28 mouse cellular contexts compared by ENCODE assay signal in genomic region chr8:124817361-124817760, GRCm38 (mm10). TPM values are rescaled to one million over a fixed set of nuclear protein-coding genes. Genes with fewer than 3 reads are reported as not detected.
A peak's percentile ranks its signal among the peaks of the same experiment; 100 is the strongest.
DNase-seq lines count a peak whose midpoint lies in the region; ATAC-seq lines count a peak whose summit lies in the region.
"Had no signal": no experiment of that assay in that cellular context is flagged by ENCODE, and none has a peak within 500 bp of the region (broad histone marks: within the 10 kb centered on the region; RNA-seq: fewer than 3 reads in every experiment).

No protein-coding gene starts in this region.

- peaks cover 5% of the 10 kb centered on the region; the same call in 1 of the 2 replicates for H3K4me1 ChIP-seq in kidney, embryonic 15.5 days
- H3K4me1 ChIP-seq: embryonic facial prominence, embryonic 15.5 days; megakaryocyte, embryonic 14.5 days; midbrain, embryonic 12.5 days; neural tube, embryonic 12.5 days had no signal

- 0 out of 2 replicates have a peak, but pooled peaks cover 5% of the 10 kb centered on the region for H3K9me3 ChIP-seq in kidney, embryonic 15.5 days (replicated peaks)

- ATAC-seq in kidney, embryonic 15.5 days (replicated peaks; ENCODE audit: low FRiP score) = no peak
- ATAC-seq: forebrain, embryonic 14.5 days; hindbrain, embryonic 16.5 days had no signal

- no peak overlapping the region for H3K9ac ChIP-seq in kidney, embryonic 15.5 days
- H3K9ac ChIP-seq: embryonic facial prominence, embryonic 15.5 days; liver, embryonic 14.5 days; midbrain, embryonic 12.5 days; neural tube, embryonic 12.5 days had no signal

- H3K27ac ChIP-seq in kidney, embryonic 15.5 days = no peak overlapping the region
- H3K27ac ChIP-seq: embryonic facial prominence, embryonic 10.5 days; embryonic facial prominence, embryonic 15.5 days; liver, embryonic 14.5 days; midbrain, embryonic 12.5 days; neural tube, embryonic 12.5 days; stomach, postnatal 0 days had no signal

- no peaks in the 10 kb centered on the region for H3K27me3 ChIP-seq in kidney, embryonic 15.5 days
- H3K27me3 ChIP-seq: embryonic facial prominence, embryonic 15.5 days; neural tube, embryonic 12.5 days had no signal

- H3K4me2 ChIP-seq in kidney, embryonic 15.5 days = no peak overlapping the region
- H3K4me2 ChIP-seq: embryonic facial prominence, embryonic 15.5 days; midbrain, embryonic 12.5 days; neural tube, embryonic 12.5 days had no signal

- WGBS in kidney, embryonic 15.5 days = 88% methylated on average over 3 of the region's 3 CpGs

- peak; percentile 84 for DNase-seq in heart, adult 11 months
- DNase-seq in heart, postnatal 10 days = no peak
- DNase-seq in kidney, adult 9 months = peak; percentile 89
- peak; percentile 69 for DNase-seq in testis, postnatal 14 days (ENCODE audit: low spot score)
- no peak for DNase-seq in testis, postnatal 10 days (ENCODE audit: low spot score)
- DNase-seq in kidney, postnatal 36 days = peak; percentile 57 to 77
- no peak for DNase-seq in urinary bladder, postnatal 10 days (ENCODE audit: low spot score)
- DNase-seq: adrenal gland, postnatal 25 days; cerebellum, adult 8-10 months; cerebellum, postnatal 25 days; layer of hippocampus, postnatal 36 days; left cerebral cortex, postnatal 4 days; lung, adult 2 months; right cerebral cortex, adult 18-20 months; thymus, postnatal 14 days had no signal

- no peak overlapping the region for H3K4me3 ChIP-seq in kidney, embryonic 15.5 days (replicated peaks)
- H3K4me3 ChIP-seq: embryonic facial prominence, embryonic 10.5 days; embryonic facial prominence, embryonic 15.5 days; megakaryocyte, embryonic 14.5 days; midbrain, embryonic 12.5 days; myocyte; neural tube, embryonic 12.5 days had no signal

- no peaks in the 10 kb centered on the region for H3K36me3 ChIP-seq in kidney, embryonic 15.5 days
- H3K36me3 ChIP-seq: embryonic facial prominence, embryonic 10.5 days; embryonic facial prominence, embryonic 15.5 days had no signal

- intact Hi-C loops in heart, postnatal 10 days (cut with DNase I) = no loop called here

RNA-seq across cellular contexts. Expression of gene Trim67, which starts 24.5 kb away (rescaled TPM):
- total RNA-seq in heart, postnatal 10 days (2021) = 1 to 10 TPM in 1 of 2 experiments, under 1 TPM in 1; 0.22 to 1.2 TPM
- polyA plus RNA-seq in kidney, embryonic 15.5 days (2015; fragmentation: Nextera tagmentation; extraction: Ambion mirVana) = 0.10 and 0.36 TPM in 2 replicates
- total RNA-seq: MEL had no signal
- polyA plus RNA-seq: spleen, adult 2 months had no signal

RNA-seq across cellular contexts. Expression of gene Gnpat, which starts 45.5 kb away (rescaled TPM):
- 100 to 1,000 TPM; 128 to 129 TPM for total RNA-seq in heart, postnatal 10 days (2021)
- 101 and 114 TPM in 2 replicates for polyA plus RNA-seq in kidney, embryonic 15.5 days (2015; fragmentation: Nextera tagmentation; extraction: Ambion mirVana)

RNA-seq across cellular contexts. Expression of gene 2810004N23Rik, which starts 45.6 kb away (rescaled TPM):
- total RNA-seq in heart, postnatal 10 days (2021) = 10 to 100 TPM; 40.6 to 43.8 TPM
- polyA plus RNA-seq in kidney, embryonic 15.5 days (2015; fragmentation: Nextera tagmentation; extraction: Ambion mirVana) = 52.7 and 53.3 TPM in 2 replicates

Comparison
In these comparisons a context has a peak if more than half of its experiments do, and no peak if none do; other contexts are left out.
1. DNase-seq: peak in heart, adult 11 months (single experiment), kidney, adult 9 months (single experiment), testis, postnatal 14 days (single experiment) and kidney, postnatal 36 days (2 of 2); none in heart, postnatal 10 days (0 of 2), testis, postnatal 10 days (single experiment) and urinary bladder, postnatal 10 days (single experiment).